Mouse (Mus musculus): ENCODE data around the gene 4930568D16Rik.

The 4930568D16Rik gene

DNA sequence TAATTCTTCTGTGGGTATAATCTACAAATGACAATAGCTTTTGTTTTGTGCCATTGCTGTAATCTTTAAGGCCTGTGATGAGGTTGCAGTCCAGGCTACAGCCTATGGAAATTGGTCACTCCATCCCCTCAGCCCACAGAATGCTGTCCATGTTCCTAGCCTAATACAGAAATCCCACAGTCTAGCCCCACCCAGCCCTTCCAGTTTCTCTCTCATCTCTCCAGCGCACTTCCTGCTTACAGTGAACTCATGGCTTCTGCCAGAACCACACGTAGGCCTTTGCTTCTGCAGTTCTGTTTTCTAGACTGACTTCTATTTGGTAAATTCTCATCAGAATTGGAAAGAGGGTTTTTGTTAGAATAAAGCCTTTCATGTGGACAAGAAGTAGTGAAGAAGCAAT lies 21.5 kb downstream of the 4930568D16Rik start:
- DNase-seq (ENCODE audit: low spot score in 2 of 2): no peak

DNA sequence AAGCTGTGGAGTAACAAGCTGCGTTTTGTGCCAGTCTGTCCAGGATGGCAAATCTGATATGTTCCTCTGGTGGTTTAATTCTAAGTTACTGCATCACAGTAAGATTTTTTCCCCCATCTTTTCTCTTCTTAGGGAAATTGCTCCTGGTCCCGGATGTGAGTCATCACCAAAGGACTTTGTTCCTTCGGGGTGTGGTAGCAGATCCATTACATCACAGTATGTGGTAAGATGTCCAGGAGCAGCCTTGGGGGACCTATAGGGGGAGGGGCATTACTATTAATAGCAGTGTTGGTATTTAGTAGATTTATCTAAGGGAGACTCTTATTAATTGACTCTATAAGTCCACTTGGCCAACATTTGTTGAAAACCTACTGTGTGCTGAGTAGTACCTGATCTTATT lies 24.9 kb downstream of the 4930568D16Rik start:
- no peak for DNase-seq (ENCODE audit: low spot score in 2 of 2)

DNA sequence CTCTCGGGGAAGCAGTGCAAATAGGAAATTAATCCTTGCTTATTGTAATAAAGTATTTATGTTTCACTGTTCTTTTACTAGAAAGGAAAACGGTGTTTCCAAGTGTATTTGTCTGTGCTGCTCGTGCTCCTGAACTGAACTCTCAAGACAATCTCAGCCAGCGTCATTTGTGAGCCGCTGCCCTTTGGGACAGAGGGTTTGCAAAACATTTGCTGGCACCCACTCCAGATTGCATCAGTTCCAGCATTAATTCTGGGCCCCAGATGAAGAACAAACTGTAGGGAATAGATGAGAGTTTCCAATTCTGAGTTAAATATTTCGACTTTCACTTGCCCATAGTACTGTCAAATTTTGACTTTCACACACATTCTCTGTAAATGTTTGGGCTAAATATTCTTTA lies 28.8 kb downstream of the 4930568D16Rik start:
- no peak for DNase-seq (ENCODE audit: low spot score in 2 of 2)

DNA sequence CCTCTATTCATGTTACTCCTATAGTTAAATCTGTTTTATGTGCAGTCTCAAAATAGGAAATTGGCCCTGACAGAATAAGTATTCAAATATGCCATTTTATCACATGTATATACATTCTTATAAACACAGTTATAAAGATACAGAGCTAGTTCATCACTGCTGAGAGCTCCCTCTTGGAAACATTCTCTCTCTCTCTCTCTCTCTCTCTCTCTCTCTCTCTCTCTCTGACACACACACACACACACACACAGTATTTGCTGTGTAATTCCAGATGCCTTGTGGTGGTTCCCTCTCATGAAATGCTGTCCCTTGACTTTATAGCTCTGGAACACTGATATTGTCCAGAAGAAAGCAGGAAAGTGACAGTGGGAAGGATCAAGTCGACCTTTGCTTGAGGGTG lies 29.5 kb downstream of the 4930568D16Rik start:
- no peak for DNase-seq (ENCODE audit: low spot score in 2 of 2)

DNA sequence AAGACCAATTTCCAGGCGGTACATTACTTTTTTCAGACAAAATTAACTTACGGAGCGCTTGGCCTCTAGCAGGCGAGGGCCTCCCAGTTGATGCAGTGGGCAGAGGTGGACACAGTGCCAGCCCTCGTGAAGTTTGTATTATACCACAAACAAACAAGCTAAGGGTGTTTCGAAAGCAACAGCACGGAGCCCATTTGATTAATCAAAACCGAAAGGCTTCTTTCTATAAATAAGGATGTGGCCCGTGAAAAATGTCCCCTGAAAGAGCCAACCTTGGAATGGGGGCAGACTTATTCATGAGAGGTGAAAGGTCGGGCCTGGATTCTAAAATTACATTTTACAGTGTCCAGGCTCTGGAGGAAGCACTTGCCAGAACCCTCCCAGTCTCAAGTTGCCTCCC lies 30.1 kb downstream of the 4930568D16Rik start:
- DNase-seq (ENCODE audit: low spot score in 2 of 2): no peak

DNA sequence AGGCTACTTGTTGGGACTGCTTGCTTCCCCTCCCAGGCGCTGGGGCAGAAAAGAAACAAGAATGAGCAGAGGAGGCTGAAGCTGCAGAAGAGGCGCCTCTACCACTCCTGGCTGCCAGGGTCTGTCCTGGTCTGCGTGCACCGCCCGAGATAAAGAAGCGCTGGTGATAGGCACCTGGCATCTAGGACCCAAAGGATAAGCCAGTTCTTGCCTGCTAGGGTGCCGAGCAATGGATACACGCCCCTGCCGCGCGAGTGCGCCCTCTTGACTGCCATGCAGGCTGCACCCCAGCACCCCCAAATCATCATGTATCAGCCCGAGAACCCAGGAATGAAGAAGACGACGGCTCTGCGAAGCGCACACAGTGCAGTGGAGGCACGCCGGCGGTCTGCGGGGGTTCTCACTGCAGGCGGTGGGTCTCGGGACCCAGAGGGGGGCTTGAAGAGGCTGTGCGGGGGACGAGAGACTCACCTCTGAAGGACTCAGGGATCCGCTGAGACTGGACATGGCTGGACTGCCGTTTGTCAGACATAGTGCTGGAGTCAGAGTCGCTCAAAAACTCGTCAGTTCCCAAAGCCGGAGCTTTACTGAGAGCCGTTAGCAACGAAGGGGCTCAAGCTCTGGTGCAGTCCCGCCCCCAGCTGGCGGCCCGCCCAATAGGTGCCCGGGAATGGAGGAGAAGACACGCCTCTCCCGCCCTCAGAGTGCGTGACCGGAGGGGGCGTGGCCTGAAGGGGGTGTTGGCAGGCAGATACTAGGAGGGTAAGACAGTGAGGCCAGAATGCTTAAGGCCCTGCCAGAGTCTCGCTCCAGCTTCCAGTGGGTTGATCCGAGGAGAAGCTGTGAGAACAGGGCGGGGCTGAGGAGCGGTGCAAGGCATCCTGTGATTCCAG lies 30.9 kb downstream of the 4930568D16Rik start, which contains the start of gene Stom:
Gene Stom (minus strand): TSS at position 589 of the 893 bp plus-strand sequence.
- peak; percentile 98 to 99 for DNase-seq (ENCODE audit: low spot score in 2 of 2)

DNA sequence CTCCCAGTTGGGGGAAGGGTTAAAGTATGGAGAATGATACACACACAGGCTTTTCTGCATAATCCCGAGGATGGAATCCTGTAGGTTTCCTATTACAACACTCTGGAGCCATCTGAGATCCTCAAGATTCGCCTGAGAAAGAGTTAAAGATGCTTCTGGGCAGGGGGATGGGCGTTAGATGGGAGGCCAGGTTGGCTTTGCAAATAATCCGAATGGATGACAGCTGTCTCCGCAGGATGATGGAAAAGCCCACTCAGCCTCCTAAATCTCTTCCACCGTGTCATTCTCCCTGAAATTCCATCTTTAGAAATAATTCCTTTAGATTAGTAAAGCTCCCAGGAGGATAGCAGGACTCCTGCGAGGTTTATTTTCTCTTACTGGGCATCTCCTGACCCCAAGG lies 31.9 kb downstream of the 4930568D16Rik start:
- DNase-seq (ENCODE audit: low spot score in 2 of 2): no peak

DNA sequence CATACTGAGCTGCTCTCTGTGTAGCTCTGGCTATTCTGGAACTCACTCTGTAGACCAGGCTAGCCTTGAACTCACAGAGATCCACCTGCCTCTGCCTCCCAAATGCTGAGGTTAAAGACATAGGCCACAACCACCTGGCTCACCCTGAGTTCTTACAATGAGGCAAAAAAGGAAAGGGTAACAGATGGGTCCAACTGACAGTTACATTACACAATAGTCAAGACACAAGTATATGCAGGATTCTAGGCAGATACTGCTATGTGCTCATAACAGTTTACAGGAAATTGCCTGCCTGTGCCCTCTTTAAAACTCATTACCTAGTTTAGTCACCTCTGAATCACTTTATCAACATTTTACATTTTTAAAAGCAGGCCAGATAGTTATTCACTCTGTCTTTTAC lies 33.9 kb downstream of the 4930568D16Rik start:
- DNase-seq (ENCODE audit: low spot score in 2 of 2): no peak

DNA sequence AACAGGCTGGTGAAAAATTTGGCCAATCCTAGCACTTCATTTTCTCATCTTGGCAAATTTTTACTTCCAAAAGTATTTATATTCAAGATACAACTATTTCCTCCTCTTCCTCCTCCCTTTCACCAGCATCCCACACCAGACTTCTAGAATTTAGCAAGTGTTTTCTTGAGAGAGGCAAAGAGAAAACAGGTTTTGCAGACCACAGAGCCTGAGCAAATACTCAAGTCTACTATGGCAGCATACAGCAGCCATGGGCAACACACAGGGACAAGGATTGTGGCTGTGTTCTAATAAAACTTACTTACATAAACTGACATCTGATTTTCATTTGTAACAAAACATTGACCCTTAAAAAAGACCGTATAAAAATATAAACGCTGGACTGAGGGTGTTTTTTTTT lies 36.3 kb downstream of the 4930568D16Rik start:
- no peak for DNase-seq (ENCODE audit: low spot score in 2 of 2)

DNA sequence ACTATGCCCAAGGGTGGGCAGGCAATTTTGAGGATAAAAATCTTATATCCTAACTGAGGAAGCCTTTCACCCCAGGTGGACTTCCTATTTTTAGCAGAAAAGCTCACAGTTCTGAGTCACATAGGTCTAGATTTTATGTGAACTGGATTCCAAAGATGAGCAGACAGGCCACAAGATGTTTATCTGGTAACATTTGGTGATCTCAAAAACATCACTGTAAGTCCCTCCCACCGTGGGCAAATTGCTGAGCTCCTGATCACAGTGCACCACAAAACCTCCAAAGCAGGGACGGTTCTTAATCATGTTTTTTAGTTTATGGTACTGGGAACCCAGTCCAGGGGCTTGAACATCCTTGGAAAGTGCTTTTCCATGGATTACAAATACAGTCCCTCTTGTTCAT lies 38.5 kb downstream of the 4930568D16Rik start:
- DNase-seq (ENCODE audit: low spot score in 2 of 2): no peak

DNA sequence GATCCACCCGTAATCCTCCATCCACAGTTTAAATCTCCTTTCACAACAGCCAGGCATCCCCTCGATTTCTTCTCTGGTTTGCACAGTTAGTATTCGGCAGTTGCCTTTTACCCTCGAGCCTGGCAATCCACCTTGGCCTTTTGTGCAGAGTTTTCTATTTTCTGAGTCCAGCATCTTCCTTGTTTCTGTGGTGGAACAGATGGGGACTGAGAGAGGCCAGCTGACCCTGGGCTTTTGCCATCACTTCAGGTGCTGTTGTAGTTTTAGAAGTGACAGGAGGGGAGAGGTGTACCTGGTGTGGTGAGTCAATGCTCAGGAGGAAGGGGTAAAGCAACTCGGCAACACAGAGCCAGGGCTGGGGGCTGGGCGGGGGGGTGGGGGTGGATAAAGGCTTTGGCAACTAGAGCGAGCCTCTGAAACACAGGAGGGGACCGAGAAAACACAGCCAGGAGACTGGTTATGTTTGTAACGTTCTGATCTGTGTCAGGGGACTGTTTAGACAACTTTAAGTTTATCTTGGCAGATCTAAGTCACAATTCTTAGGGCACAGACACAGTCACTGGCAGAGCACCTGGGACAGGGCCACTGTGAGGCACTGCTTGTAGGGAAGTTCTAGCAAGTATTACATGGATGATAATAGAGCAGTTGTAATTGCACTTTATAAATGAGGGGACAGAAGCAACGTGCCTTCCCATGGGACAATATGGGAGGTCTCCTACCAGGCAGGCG lies 39.3 kb downstream of the 4930568D16Rik start:
- no peak for DNase-seq (ENCODE audit: low spot score in 2 of 2)

DNA sequence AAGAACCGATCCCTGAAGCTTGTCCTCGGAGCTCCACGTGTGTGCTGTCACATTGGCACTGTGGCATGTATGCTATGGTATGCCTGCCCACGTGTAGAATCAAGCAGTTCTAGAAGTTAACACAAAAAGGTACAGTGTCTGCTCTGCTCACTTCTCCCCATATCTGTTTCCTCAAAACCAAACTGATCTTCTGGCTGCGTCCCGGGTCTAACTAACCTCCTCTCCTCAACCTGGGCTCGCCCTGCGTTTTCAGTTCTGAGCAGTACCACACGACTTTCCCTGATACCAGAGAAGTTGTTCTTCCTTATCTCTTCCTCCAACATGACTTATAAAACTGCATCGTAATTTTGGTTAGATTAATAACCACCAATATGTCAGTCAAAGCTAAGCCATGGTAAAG lies 39.9 kb downstream of the 4930568D16Rik start:
- no peak for DNase-seq (ENCODE audit: low spot score in 2 of 2)

DNA sequence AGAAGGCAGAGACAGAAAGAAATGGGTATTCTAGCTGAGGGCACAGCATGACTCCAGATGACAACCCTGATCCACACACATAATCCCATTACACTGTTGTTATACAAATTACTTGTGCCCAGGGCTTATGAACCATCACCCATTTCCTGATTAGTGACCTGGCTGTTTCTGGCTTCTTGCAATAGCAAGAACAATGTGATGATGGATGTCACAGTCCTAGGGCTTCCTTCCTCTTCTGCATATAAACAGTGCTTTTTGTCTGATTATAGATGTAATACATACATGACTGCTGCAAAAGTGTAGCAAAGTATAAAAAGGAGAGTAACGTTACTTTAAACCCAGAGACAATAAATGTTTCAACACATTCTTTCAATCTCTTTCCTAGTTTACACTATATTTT lies 40.6 kb downstream of the 4930568D16Rik start:
- DNase-seq (ENCODE audit: low spot score in 2 of 2): no peak

DNA sequence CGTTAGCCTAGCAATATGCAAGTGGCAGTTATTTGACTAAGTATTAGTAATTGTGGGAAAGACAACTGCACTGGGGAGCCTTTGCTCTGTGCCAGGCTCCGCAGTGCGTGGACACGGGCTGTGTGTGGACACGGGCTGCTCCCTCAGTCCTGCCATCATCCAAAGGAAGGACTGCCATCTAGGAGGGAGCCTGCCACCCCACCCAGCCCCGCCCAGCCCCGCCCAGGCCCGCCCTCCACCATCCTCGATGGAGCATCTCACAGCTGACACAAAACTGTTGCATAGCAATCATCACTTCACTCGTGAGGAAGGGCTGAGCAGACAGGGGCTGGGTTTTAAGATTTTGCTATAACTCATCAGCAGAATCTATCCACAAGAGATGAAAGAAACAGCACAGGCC lies 41.6 kb downstream of the 4930568D16Rik start:
- DNase-seq (ENCODE audit: low spot score in 2 of 2): no peak

DNA sequence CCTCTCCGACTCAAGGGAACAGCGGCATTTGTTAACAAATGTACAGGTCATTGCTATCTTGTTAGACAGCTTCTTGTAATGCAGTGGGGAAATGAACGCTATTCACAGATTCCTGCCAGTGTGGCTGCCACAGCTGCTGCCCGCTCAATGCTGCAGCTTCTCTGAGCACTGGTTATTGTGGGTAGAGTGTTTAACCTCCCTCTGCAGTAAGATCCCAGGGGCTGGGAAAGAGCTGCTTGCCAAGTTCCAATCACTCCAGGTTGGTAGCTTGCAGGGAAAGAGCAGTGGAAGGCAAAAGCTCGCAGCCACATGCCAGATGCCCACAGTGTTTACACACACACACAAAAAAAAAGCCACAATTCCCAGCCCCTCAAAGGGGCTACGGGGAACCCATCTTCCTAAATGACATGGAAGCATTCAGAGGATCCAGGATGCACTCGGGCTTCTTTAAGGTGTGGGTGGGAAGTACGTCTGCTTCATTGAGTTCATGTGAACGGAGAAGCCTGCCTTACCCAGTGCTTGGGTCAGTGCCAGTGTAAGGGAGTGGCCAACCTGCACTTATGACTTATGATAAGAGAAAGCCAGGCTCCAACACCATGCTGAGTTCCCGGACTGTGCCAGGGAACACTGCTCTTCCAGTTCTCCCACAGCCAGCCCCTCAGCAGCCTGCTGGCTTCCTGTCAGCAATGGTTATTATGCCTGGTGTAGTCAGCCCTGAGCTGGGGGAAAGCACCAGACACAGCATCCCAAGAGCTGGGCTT lies 44.9 kb downstream of the 4930568D16Rik start:
- no peak for DNase-seq (ENCODE audit: low spot score in 2 of 2)

DNA sequence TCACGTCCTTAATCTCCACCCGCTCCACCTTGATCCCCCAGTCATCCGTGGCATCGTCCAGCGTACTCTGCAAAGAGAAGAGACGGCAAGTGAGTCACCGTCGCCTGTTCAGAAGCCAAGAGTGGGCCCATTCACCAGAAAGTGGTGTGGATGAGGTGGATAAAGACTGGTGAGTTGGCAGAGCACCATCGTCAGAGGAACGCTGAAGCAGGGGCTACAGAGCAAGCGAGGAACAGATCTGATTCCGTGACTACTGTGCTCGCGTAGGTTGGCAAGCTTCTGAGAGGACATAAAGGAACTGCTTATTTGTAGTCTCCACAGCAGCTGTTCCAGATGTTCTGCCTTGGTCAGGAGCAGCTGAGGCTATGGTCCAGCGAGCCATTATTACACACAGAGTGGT lies 47.1 kb downstream of the 4930568D16Rik start:
- no peak for DNase-seq (ENCODE audit: low spot score in 2 of 2)

DNA sequence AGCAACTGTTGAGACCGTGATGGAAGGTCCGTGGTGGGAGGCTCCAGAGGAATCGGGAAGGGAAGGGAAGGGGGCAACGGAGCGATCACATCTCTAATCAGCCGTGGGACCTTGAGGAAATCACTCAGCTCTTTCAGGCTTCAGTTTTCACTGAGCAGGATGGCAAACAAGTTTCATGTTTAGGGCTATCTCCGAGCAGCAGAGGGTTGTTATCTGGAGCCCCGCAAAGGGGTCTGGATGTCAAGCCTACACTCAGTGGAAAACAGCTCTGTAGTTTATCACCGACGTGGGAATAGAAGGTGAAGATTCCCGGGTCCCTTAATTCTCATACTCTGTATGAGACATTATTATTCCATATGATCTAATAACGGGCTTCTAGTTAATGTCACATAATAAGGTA lies 49.1 kb downstream of the 4930568D16Rik start:
- DNase-seq (ENCODE audit: low spot score in 2 of 2): no peak

DNA sequence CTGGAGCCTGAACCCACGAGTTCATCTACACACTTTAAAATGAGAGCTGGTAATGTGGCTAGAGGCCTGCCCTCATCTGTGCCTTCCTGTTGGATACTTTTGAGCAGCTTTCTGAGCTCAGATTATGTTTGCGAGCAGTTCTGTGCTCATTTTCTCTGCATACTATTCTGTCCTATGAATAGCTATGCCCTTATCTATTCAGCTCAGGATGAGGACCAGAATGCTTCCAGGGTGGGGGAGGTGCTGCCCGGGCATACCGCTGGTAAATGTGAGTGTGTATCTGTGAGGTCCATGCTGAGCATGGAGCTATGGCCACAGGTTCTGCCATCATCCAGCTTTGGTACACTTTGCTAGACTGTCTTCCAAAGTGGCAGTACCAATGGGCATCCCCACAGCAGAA lies 49.9 kb downstream of the 4930568D16Rik start:
- no peak for DNase-seq (ENCODE audit: low spot score in 2 of 2)

DNA sequence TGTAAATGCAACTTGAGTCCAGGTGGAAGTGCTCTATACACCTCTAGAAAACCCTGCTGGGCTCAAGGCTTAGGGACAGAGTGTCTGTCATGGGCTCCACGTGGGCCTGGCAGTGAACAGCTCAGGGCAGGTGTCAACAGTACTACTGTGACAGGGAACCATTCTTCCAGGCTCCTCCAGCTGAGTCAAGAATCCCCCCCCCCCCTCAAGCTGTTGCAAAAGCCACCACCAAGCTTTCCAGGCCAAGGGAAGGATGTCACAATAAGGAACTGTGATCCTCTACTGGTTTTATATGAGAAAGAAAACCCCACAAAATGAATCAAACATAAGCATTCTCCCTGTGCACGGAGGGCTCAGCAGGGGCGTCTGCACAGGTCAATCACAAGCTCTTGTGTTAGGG lies 53.2 kb downstream of the 4930568D16Rik start:
- DNase-seq (ENCODE audit: low spot score in 2 of 2): no peak

DNA sequence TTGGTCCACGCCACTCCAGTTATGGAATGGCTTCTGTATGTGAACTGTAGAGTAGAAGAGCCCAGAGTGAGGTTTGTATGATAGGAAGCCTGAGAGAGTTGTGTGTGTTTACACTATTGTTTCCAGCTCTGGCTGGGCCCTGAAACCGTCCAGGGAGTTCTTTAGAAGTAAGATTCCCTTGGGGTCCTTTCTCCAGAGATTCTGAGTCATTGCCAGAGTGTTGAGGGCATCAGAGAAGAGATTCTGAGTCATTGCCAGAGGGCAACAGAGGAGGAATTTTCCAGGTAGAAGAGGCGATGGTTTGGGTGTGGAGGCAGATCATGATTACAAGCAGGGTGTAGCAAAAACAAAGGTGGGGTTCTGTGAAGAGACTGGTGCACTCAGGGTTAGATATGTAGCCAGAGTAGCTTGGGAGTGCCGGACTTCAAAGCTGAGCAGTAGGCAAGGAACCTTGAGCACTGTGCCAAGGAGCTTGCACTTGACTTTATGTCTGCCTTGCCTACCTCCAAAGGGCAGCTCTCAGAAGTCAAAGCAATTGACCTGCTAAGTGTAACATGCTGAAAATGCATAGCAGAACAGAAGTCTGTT lies 57.5 kb downstream of the 4930568D16Rik start:
- no peak for DNase-seq (ENCODE audit: low spot score in 2 of 2)

DNA sequence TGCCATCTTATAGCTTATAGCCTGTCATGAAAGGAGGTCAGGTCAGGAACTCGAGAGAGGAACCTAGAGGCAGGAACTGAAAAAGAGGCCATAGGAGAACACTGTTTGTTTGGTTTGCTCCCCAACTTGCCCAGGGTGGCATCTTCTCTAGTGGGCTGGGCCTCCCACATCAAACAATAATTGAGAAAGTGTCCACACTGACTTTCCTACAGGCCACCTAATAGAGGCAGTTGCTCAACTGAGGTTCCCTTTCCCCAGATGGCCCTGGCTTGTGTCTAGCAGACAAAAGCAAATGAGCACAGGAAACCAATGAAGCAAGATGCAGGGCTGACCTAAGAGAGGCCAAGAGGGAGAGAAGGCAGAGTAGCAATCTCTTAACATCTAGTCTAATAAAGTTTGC lies 59.4 kb downstream of the 4930568D16Rik start:
- DNase-seq (ENCODE audit: low spot score in 2 of 2): no peak

Data from natural killer cell, adult 2 months (primary cell).